ENCODE assay signal across 34 mouse cellular contexts in genomic region chr14:61349876-61350275, GRCm38 (mm10).
"Had no signal": no experiment of that assay in that cellular context is flagged by ENCODE, and none has a peak within 500 bp of the region (broad histone marks: within the 10 kb centered on the region; RNA-seq: fewer than 3 reads in every experiment).

No protein-coding gene starts in this region.

- H3K4me1 ChIP-seq: heart, embryonic 15.5 days; hindbrain, embryonic 13.5 days; hindbrain, embryonic 15.5 days; intestine, embryonic 15.5 days; kidney, embryonic 15.5 days had no signal

- H3K4me2 ChIP-seq: heart, embryonic 11.5 days; heart, embryonic 12.5 days; heart, embryonic 13.5 days; heart, embryonic 15.5 days; hindbrain, embryonic 12.5 days; hindbrain, embryonic 13.5 days; hindbrain, embryonic 14.5 days; hindbrain, embryonic 15.5 days; intestine, embryonic 15.5 days; kidney, embryonic 15.5 days had no signal

- H3K9ac ChIP-seq: heart, embryonic 12.5 days; heart, embryonic 13.5 days; heart, embryonic 15.5 days; hindbrain, embryonic 12.5 days; hindbrain, embryonic 13.5 days; hindbrain, embryonic 14.5 days; hindbrain, embryonic 15.5 days; intestine, embryonic 15.5 days; kidney, embryonic 15.5 days had no signal

- ATAC-seq: hindbrain, embryonic 16.5 days; hindbrain, postnatal 0 days; inflammation-experienced regulatory T-cells, adult 6 months; intestine, embryonic 15.5 days; intestine, embryonic 16.5 days; intestine, postnatal 0 days had no signal

- H3K36me3 ChIP-seq: heart, embryonic 15.5 days; hindbrain, embryonic 13.5 days; hindbrain, embryonic 15.5 days; intestine, embryonic 15.5 days; kidney, embryonic 15.5 days had no signal

- H3K4me3 ChIP-seq: heart, embryonic 12.5 days; heart, embryonic 13.5 days; heart, embryonic 15.5 days; hindbrain, embryonic 10.5 days; hindbrain, embryonic 12.5 days; hindbrain, embryonic 13.5 days; hindbrain, embryonic 15.5 days; intestine, embryonic 15.5 days; kidney, embryonic 15.5 days; layer of hippocampus, adult 2 months; left cerebral cortex, adult 2 months had no signal

- H3K27ac ChIP-seq: heart, embryonic 13.5 days; heart, embryonic 15.5 days; hindbrain, embryonic 10.5 days; hindbrain, embryonic 12.5 days; hindbrain, embryonic 13.5 days; hindbrain, embryonic 14.5 days; hindbrain, embryonic 15.5 days; hindbrain, postnatal 0 days; intestine, embryonic 15.5 days; kidney, embryonic 15.5 days; kidney, postnatal 0 days; layer of hippocampus, adult 2 months; left cerebral cortex, adult 2 months had no signal

- DNase-seq: heart, postnatal 10 days; heart, postnatal 14 days; heart, postnatal 36 days; heart, postnatal 4 days; kidney, adult 11 months; kidney, adult 18-20 months; kidney, adult 2 months; kidney, adult 8-10 months; kidney, adult 9 months; kidney, postnatal 10 days; kidney, postnatal 14 days; kidney, postnatal 36 days; kidney, postnatal 4 days; layer of hippocampus, adult 9-11 months; layer of hippocampus, postnatal 36 days had no signal

- H3K9me3 ChIP-seq: heart, embryonic 13.5 days; heart, embryonic 15.5 days; hindbrain, embryonic 10.5 days; hindbrain, embryonic 12.5 days; hindbrain, embryonic 13.5 days; hindbrain, embryonic 15.5 days; intestine, embryonic 15.5 days; kidney, embryonic 15.5 days had no signal

- H3K27me3 ChIP-seq: heart, embryonic 12.5 days; heart, embryonic 13.5 days; heart, embryonic 15.5 days; hindbrain, embryonic 12.5 days; hindbrain, embryonic 13.5 days; hindbrain, embryonic 15.5 days; intestine, embryonic 15.5 days; kidney, embryonic 15.5 days had no signal
